Mouse (Mus musculus): ENCODE data around the gene Sphk2.
A peak's percentile ranks its signal among the peaks of the same experiment; 100 is the strongest.
"Not testable (repeated sequence)": the region's sequence is repeated elsewhere in the genome, so short reads cannot be mapped to it uniquely, and the experiment has no call there.

Sphk2 gene

GRCm38 (mm10) chr7:45689800-45690199 is 28.0 kb downstream of the Sphk2 start:
- DNase-seq, result no peak

GRCm38 (mm10) chr7:45689099-45689498 is 28.7 kb downstream of the Sphk2 start:
- DNase-seq, result no peak

DNA sequence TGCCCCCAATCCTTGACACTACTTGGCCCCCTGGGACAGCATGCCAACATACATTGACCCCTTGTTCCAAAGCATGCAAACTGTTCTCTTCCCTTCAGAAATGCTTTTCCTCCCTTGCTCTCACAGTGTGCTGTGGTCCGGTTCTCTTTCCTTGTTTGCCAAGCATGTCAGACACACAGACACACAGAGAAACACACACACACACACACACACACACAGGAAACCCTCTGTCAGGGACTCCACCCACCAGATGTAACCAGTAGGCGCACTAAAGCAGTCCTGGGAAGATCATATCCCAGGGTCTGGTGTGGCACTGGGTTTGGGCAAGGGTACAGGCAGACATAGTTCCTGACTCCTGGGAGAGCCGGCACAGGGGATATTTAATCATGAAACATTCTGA is 31.0 kb downstream of the Sphk2 start:
- DNase-seq, result no peak

GRCm38 (mm10) chr7:45685811-45686210 is 32.0 kb downstream of the Sphk2 start:
- no peak for DNase-seq

- DNase-seq, result no peak
These were observed 34.3 kb downstream of the Sphk2 start, which contains the start of gene Ntn5 for GRCm38 (mm10) chr7:45683396-45684050. Gene Ntn5 (plus strand): TSS chr7:45684022.

DNA sequence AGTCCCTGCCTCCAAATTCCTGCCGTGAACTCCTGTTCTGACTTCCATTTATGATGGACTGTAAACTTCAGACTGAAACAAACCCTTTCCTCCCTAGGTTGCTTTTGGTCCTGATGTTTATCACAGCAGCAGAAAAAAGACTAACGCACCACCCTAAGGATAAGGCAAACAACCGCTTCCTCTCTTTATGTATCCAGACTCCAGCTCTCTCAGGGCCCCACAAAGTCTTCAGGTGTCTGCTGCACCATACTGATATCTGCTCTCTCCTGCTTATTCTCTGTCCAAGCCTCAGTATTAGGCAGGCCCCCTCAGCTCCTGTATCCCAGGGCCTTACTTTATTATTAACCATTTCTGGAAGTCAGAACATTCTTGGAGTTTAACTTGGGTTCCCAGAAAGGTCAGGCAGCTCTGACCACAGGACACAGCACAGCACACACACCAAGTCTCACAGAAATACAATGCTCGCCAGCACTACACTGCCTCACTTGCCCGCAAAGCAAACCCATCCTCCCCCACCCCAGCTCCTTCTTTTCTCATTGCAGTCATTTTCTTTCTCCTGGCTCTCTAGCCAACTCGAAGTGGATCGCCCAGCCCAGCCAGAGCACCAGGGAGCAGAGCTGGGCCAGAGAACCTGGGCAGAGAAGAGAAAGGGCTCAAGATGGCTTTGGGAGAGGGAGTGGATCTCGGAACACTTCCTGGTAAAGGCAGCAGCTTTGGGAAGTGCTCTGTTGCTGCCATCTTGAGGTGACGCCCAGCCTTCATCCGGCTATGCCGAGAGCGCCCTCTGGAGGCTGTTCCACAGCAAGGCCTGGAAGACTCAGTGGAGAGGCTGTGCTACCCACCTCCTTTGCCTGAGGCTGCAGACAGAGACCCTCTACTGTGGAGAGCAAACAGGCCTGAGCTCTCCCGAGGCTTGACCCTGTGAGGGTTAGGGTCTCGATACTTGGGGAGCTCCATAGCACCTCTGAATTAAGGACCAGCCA is 35.4 kb downstream of the Sphk2 start:
- DNase-seq, result peak; percentile 50 to 67

DNA sequence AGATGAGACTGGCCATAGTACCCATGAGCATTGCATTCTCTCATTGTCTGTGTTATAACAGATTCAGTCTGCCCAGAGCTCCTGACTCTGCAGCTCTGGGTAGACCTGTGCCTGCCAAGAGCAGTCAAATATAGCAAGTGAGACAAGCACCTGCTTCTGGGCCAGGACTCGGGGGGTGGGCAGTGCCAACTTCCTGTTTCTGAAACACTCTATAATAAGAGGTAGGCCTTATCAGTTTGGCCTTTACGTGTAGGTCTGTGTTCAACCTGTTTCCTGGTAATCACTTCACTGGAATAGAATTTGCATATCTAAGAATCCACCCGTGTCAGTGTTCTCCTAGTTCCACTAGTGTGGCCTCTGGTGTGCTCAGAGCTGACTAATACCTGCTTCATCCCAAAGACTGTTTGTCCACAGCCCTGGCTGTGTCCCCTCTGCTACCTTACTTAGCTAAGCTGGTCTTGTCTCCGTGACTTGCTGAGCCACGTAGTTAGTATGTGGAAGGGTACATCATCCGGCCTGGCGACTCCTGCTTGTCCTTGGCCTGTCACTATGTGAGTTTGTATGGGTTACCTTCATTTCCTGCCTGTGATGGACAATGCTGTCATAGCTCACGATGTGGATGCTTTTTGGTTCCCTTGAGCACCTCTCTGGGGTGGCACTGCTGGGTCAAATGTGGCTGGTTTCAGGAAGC is 36.6 kb downstream of the Sphk2 start:
- DNase-seq, result no peak

- DNase-seq, result no peak
These were observed 37.7 kb downstream of the Sphk2 start for GRCm38 (mm10) chr7:45679966-45680621.

DNA sequence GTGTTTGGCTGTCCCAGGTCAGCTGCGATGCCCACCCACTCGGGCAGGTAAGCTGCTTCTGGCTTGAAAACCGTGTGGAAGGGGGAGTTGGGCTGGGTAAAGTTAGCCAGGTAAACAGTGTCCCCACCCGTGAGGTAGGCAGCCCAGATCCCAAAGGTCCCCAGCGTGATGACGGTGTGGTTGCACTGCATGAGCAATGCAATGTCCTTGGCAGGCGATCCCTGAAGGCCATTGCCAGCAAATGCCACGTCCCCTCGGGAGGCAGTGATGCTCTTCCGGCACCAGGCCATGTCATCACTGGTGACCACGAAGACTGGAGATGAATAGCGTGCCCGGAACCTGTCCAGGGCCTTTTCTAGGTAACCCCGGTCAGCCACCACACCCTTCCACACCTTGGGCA is 39.3 kb downstream of the Sphk2 start:
- DNase-seq, result no peak

- DNase-seq, result no peak
These were observed 40.0 kb downstream of the Sphk2 start for GRCm38 (mm10) chr7:45677627-45678295.

GRCm38 (mm10) chr7:45668921-45669320 is 48.9 kb downstream of the Sphk2 start:
- no peak for DNase-seq

- no peak for DNase-seq
These were observed 50.0 kb downstream of the Sphk2 start for GRCm38 (mm10) chr7:45667761-45668160.

GRCm38 (mm10) chr7:45666161-45666560 is 51.6 kb downstream of the Sphk2 start, which contains the start of gene Fut2:
Gene Fut2 (minus strand): TSS chr7:45666394.
- DNase-seq, result no peak

GRCm38 (mm10) chr7:45665303-45666138 is 52.3 kb downstream of the Sphk2 start:
- DNase-seq, result no peak

GRCm38 (mm10) chr7:45661702-45662101 is 56.1 kb downstream of the Sphk2 start:
- DNase-seq, result not testable (repeated sequence)

- no peak for DNase-seq
These were observed 56.9 kb downstream of the Sphk2 start for GRCm38 (mm10) chr7:45660746-45661478.

All from thymus, adult 18-20 months (tissue).